Mouse (Mus musculus): ENCODE data around the gene Mup17. TPM values are rescaled to one million over a fixed set of nuclear protein-coding genes. Genes with fewer than 3 reads are reported as not detected.
"Not testable (repeated sequence)": the region's sequence is repeated elsewhere in the genome, so short reads cannot be mapped to it uniquely, and the experiment has no call there.

The Mup17 gene
- not detected for total RNA-seq (2021)
- long read RNA-seq, experiment 1, result 0 reads
- long read RNA-seq, experiment 2, result 0 reads

DNA sequence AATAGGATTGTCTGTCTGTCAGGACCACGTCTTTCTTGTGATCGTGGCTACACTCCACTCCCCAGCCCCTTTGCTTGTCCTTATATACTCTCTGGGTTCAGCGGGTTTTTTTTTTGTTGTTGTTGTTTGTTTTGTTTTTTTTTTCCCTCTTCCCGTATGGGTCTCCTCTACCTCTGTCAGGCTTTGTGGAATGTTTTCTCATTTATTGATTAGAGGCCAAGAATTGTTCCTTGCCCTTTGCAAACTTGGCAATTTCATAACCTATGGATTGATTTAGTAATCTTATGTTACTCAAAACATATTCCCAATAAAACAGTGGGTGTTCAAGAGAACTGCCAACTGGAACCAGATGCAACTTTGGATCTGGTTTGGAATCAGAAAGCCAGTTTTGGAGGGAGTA lies at the start of gene Mup17:
Mup17 (minus strand) TSS at position 101 of the 400 bp plus-strand sequence.
- DNase-seq (ENCODE audit: low spot score in 2 of 2); intact Hi-C loops (cut with DNase I): not testable (repeated sequence)

DNA sequence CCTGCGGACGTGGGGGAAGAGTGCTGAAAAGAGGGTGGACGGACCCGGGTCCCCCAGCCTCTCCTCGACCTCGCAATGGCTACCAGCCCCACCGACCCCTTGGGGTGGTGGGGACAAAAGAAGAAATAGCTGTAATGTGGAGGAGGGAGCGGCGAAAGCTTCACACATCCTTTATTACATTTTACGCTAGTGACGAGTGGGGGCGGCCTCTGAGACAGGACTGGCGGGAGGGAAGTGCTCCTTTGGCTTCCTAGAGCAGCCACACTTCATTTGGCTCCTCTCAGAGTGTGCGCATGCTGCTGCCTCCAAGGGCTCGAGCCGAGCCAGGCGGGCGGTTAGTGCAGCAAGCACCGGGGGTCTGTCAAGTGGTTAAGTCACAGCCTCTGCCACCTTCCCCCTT lies 24.1 kb downstream of the Mup17 start:
- intact Hi-C loops (cut with DNase I); DNase-seq (ENCODE audit: low spot score in 2 of 2): not testable (repeated sequence)

DNA sequence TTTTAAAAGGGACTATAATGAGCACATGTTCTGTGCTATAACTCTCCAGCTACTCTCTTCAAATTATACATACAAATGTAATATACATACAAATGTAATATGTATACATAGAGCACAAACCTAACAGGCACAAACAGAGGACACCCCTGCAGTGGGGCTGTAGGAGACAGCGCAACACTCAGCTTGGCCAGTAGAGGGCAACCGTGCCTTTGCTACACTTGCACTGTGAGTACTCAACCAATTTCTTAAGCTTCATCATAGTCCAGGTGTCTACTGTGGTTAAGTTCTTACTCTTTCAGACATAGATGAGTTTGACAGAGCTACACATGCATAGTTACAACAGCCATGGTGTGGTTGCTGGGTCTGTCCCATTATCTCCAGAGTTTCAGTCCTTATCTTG lies 39.8 kb downstream of the Mup17 start:
- intact Hi-C loops (cut with DNase I), result not testable (repeated sequence)
- DNase-seq (ENCODE audit: low spot score in 2 of 2), result peak; percentile 23 to 29

Other genes with a start within 250 kb of the Mup17 start
- gene Mup15, start 156.1 kb downstream of the Mup17 start, total RNA-seq (2021), result not detected
- not detected for gene Mup16, start 76.3 kb downstream of the Mup17 start, total RNA-seq (2021)
- not detected for gene Mup18, start 78.3 kb upstream of the Mup17 start, total RNA-seq (2021)
- gene Mup19, start 186.4 kb upstream of the Mup17 start, total RNA-seq (2021), result not detected
- gene Mup5, start 239.4 kb upstream of the Mup17 start, total RNA-seq (2021), result under 1 TPM; 0.38 to 0.53 TPM